Mouse (Mus musculus): ENCODE measurements at regions not wholly inside any gene's neighbourhood (a gene's known extent, or its start where the extent isn't known, plus 50 kb on each side); places are given as distances from the start of the nearest gene placed in this dataset.

GRCm38 (mm10) chr6:31621023-31621422 lies 57.2 kb upstream of the Podxl start:
- TF ChIP-seq CTCF (IDR thresholded peaks at IDR 0.05; ENCODE audit: insufficient read depth, low read depth, low read length) (no peak), POLR2A (IDR thresholded peaks at IDR 0.05; ENCODE audit: insufficient read depth, low read depth, low read length) (no peak)

Measured in olfactory bulb, adult 2 months (tissue).